Mouse (Mus musculus): ENCODE measurements around the gene Smyd1. TPM values are rescaled to one million over a fixed set of nuclear protein-coding genes. Genes with fewer than 3 reads are reported as not detected.

Smyd1 gene
- 0.05 and 0.17 TPM in 2 replicates for polyA plus RNA-seq (2012; rRNA removed)

DNA sequence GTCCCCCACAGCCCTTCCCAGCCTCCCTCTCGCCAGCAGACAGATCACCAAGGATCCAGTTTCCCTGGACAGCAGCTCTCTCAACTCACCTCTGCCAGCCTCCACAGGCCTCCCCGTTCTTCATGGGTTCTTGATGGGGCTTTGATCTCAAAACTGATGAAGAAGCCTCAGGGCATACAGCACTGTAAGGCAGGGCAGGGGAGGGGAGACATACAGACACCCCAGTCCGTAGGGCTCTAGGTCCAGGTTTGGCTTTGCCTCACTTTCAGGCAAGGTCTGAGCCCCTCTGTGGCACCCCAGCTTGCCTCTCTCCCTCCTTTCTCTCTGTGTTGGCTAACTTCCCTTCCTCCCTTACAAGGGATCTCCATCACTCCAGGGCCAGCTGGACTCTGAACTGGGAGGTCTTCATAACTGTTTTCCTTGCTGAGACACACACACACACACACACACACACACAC, at the start of gene Smyd1:
Gene Smyd1, minus strand, starts transcription at position 408 of the 458 bp plus-strand sequence.
- no peak for DNase-seq (ENCODE audit: low read depth, low spot score)
- 78% methylated on average over 3 of the region's 3 CpGs for WGBS

DNA sequence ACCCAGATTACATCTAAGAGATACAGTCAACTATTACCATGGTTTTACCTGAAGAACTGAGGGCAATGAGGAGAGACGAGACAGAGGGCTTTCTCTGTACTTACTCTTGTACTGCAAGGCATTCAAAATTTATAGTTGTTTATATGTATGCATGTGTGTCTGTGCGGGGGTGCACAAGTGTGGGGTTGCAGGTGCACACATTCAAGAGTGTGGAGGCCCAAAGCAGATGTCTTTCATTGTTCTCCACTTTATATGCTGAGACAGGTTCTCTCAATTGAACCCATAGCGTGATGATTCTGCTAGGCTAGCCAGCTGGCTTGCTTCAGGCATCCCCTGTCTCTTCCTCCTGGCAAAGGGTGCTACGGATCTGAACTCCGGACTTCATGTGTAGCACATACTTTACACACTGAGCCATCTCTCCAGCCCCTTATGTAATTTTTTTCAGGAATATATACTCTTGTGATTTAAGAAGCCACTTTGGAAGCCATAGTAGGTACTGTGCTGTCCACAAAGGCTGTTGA, 49.1 kb upstream of the Smyd1 start:
- 81% methylated on average over 5 of the region's 5 CpGs for WGBS
- DNase-seq (ENCODE audit: low read depth, low spot score): no peak

DNA sequence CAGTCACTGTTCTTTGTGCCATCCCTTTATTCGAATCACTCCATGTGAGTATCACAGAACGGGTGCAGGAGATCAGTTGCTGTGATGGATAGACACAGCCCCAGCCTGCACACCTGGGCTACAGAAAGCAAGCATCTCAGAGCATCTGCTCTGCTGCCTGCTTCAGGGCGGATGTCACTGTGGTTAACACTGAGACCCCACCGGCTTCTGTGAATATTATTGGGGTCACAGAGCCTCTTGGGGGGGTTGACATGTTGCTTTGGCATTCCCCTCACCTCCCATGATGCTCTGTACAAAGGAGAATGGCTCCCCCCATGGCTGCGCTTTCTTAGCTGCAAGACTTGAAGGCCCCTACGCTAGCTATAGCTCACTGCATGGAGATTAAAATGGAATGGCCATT, 47.4 kb upstream of the Smyd1 start:
- DNase-seq (ENCODE audit: low read depth, low spot score): no peak
- 91% methylated on average over 6 of the region's 6 CpGs for WGBS

DNA sequence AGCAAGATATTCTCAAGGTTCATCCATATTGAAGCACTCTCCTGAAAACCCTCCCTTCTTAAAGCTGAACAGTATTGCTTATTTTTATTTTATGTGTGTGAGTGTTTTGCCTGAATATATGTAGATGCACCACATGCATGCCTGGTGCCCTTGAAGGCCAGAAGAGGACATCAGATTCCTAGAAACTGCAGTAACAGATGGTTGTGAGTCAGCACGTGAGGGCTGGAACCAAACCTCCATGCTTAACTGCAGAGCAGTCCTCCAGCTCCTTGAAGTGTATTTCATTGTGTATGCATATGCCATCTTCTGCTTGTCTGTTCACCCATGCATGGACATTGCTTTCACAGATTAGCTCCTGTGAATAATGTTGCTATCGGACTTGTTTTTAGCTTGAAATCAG, 42.0 kb upstream of the Smyd1 start:
- WGBS: 80% methylated on average over 2 of the region's 2 CpGs
- no peak for DNase-seq (ENCODE audit: low read depth, low spot score)

DNA sequence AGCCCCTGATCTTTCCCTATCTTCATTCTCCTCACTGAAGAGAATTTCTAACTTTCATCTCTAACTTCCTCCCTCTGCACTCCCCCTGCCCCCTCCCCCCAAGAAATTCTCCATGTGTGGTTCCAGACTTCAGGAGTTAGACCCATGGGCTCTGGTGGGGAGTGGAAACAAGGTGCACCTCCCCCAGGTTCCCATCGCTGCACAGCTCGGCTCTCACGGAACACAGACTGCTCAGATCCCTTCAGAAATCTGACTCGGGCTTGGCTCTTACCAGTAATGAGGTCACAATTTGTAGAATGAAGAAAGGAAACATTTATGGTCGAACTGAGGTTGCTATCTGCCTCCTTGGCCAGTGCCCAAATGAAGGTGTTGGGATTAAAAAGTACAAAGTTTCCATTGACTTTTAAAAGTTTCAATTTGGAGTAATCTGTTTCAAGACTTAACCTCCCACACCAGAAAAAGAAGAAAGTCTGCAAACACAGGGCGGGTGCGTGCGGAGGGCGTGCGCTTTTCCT, 39.2 kb upstream of the Smyd1 start:
- 55% methylated on average over 10 of the region's 10 CpGs for WGBS
- no peak for DNase-seq (ENCODE audit: low read depth, low spot score)

DNA sequence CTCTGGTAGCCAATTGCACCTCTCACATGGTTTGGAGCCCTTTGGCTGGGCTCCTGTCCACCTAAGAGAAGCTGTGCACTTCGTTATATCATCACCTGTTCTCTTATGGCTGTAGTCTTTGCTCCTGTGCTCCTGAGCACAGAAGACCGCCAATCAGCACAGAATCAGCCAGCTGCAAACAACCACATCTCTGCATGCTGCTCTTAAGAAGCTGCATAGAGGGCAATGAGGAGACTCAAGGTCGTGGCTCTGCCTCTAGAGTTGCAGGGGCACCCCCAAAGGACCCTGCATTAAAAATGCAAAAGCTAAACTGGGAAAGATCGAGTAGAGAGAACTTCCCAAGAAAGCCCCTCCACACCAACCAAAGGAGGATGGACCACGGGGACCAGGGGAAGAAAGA, 38.7 kb upstream of the Smyd1 start:
- 58% methylated on average over 5 of the region's 5 CpGs for WGBS
- DNase-seq (ENCODE audit: low read depth, low spot score): no peak

DNA sequence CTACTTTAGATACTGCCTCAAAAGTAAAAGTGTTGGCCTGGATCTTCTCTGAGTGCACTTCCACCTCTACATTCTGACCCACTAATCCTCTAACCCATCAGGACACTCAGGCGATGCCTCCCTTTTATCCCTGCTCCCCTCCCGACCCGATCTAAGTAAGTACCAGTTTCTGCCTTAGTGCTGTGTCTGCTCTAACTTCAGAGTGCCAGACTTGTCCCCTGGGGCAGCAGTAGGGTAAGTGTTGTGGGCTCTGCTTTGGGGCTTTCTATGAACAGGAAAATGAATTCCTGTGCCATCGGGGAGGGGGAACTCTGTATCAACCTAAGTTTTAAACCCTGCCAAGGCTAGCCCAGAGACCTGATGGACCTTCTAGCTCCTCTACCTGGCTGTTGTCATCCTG, 38.2 kb upstream of the Smyd1 start:
- WGBS: 84% methylated on average over 4 of the region's 4 CpGs

DNA sequence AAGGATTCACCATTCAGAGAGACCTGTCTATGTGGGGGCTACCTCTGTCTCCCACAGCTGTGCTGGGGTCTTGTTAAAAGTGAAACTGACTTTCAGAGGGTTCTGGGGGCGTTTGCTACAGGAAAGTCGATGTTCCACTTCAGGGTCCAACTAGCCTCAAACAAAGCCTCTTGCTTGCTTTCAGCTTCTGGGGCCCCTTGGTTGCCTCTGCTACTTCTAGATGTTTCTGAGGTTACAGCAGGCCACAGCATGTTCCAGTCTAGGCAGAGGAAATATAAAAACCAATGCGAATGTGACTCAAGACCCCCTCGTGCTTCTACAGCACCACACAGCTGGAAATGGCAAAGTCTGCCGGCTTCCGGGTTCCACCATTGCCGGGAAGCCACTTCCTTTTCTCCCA, 35.5 kb upstream of the Smyd1 start:
- DNase-seq (ENCODE audit: low read depth, low spot score): no peak
- 86% methylated on average over 7 of the region's 7 CpGs for WGBS

More for the DNA sequence above, 38.2 kb upstream of the Smyd1 start:
- no peak for DNase-seq (ENCODE audit: low read depth, low spot score)

DNA sequence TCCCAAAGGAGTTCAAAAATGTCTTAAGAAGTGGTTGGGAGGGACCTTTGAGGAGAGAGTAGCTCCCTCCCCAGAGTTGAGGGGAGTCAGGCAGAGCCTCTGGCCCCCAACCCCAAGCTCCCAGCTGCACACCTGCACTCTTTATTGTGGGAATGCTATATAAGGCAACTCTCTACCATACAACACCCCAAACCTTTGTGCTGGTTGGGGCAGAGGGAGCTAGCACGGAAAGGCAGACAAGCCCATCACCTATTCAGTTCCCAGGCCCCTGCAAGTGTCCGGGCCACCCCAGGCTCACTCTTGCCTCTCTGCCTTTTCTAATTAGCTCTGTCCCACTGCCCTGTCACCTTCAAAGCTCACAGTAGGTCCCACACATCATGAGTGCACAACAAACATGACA, 31.7 kb upstream of the Smyd1 start:
- no peak for DNase-seq (ENCODE audit: low read depth, low spot score)
- WGBS: 70% methylated on average over 2 of the region's 2 CpGs

DNA sequence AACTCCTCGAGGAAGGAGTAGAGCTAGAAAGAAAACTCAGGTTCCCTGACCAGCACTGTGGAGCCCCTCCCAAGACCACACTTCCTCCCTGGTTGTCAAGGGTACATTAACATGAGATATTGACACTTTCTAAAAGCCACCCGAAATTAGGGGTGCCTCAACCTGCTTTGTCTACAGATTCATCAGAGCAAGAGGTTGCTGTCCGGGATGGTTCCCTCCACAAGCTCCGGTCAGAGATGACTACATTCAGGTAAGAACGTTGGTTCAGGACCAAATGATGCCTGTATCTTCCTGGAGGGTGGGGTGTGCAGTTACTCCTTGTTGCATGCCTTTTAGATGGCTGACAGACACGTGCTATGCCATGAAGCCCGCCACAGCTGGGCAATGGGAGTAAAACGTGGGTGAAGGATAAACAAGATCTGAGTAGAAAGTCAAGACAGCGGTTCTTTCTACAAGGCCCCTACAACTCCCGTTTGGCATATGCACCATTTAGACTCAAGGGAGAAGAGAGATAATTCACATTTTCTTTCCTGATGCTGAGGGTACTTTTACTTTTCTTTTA, 30.9 kb upstream of the Smyd1 start:
- WGBS: 72% methylated on average over 10 of the region's 10 CpGs
- no peak for DNase-seq (ENCODE audit: low read depth, low spot score)

DNA sequence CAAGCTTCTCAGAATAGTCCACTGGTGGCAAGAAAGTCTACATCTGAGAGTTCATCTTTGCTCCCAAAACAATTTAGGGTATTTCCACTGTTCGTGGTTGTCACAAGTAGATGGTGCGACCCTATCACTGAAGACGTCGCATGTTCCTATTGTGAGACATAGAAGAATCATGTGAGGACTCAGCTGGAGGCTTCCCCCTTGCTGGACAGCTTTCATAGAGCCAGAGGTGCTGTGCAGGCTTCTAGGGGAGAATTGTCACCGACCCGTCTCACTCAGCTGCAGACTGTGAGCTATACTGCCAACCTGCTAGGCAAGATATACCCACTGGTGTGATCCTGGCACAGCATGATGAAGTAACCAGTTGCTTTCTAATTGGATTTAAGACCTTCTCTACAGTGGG, 30.2 kb upstream of the Smyd1 start:
- WGBS: 91% methylated on average over 6 of the region's 6 CpGs
- no peak for DNase-seq (ENCODE audit: low read depth, low spot score)

DNA sequence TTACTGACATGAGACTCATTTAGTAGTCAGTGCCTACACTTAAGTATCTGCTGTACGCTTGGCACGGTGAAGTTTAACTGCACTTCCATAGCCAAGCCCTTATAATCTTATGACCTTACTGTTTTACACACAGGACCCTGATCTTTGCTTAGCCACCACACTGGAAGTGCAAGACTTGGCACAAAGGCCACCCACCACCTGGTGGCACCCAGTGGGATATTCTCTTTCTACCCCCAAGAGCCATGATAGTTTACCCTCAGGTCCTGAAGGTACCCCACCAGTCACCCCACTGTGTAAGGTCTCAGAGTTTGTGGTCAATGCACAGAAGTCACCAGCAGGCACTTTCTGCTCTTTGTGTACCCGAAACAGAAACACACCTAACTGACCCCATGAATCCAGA, 29.2 kb upstream of the Smyd1 start:
- DNase-seq (ENCODE audit: low read depth, low spot score): no peak
- WGBS: 79% methylated on average over 3 of the region's 3 CpGs

DNA sequence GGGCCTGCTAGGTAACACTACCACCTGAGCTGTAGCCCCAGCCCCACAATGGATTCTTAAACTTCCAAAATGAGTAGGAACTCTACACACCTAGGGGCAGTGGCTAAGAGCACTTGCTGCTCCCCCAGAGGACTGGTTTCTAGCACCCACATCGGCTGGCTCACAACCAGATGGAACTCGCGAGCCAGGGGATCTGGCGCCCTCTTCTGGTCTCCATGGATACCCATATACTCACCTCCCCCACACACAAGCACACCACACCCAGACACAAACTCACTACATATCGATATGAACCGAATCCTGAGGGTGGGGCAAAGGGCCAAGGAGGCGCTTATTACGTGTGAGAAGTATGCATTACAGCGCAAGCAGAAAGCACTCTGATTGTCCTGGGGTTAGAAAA, 26.0 kb upstream of the Smyd1 start:
- 91% methylated on average over 9 of the region's 9 CpGs for WGBS
- DNase-seq (ENCODE audit: low read depth, low spot score): no peak

DNA sequence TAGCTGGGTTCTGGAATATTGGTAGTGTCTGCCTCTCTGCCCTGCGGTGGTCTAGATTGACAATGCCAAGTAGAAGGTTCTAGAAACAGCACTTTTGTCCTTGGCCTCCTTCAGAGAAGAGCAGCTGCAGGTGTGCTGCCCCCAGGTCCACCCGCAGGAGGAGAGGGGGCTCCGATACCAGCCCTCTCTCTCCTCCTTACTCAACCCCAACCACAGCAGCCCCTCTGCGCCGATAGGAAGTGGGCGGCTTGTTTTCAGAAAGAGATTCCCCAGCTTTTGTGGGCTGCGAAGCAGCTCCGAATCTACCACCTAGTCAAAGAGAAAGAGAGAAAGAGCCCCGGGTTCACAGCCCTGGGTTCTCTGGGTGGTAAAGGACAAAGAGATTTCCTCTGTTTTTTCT, 19.1 kb upstream of the Smyd1 start:
- DNase-seq (ENCODE audit: low read depth, low spot score): no peak

DNA sequence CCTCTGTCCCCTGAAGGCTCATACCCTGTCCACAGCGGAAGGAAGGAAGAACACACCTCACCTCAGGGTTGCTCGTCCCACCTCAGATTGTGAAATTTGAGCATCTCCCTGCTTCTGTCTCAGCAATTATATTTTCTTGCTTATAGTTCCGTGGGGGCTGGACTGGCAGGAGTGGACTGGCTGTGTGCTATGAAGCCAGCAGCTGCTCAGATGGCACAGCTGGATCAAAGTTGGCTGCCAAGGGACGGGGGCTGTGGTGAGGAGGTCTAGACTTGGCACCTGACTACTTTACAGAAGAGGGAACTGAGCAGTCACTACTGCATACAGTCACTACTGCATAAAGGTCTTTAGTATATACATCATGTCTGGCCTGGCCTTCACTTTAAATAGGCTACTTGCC, 17.3 kb upstream of the Smyd1 start:
- WGBS: 78% methylated on average over 4 of the region's 4 CpGs

More for the DNA sequence above, 19.1 kb upstream of the Smyd1 start:
- 85% methylated on average over 9 of the region's 9 CpGs for WGBS

DNA sequence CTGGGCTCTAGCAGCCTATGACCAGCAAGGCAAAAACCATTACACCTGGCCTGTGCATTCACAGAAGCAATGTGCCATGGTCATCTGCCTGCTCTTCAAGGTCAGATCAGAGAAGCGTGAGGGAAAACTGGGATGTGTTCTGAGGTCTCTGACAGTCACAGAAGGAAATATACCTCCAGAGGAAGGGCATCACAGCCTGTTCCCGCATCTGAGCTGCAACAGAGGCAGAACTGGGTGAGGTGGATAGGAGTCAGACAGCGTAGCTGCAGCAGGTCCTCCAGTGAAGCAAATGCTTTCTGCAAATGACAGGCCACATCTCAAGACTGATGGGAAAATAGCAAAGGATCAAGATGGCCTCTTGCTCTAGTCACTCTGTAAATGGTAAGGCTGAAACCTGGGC, 16.9 kb upstream of the Smyd1 start:
- WGBS: 72% methylated on average over 3 of the region's 3 CpGs
- no peak for DNase-seq (ENCODE audit: low read depth, low spot score)

More for the DNA sequence above, 17.3 kb upstream of the Smyd1 start:
- no peak for DNase-seq (ENCODE audit: low read depth, low spot score)

DNA sequence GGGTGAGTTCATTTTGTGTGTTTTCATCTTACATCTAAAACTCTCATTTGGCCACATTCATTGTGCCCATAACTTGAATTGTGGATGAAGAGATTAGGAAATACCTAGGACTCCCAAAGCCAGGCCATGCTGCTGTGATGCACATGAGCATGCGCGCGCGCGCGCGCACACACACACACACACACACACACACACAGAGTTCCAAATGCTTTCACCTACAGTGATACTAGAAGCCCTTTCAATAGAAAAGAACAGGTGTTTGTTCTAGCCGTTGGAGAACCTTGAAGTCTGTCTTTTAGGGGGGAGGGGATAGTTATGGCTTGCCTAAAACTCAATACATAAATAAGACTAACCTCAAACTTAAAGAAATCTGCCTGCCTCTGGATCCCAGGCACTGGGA, 15.6 kb upstream of the Smyd1 start:
- 92% methylated on average over 8 of the region's 8 CpGs for WGBS
- DNase-seq (ENCODE audit: low read depth, low spot score): no peak

DNA sequence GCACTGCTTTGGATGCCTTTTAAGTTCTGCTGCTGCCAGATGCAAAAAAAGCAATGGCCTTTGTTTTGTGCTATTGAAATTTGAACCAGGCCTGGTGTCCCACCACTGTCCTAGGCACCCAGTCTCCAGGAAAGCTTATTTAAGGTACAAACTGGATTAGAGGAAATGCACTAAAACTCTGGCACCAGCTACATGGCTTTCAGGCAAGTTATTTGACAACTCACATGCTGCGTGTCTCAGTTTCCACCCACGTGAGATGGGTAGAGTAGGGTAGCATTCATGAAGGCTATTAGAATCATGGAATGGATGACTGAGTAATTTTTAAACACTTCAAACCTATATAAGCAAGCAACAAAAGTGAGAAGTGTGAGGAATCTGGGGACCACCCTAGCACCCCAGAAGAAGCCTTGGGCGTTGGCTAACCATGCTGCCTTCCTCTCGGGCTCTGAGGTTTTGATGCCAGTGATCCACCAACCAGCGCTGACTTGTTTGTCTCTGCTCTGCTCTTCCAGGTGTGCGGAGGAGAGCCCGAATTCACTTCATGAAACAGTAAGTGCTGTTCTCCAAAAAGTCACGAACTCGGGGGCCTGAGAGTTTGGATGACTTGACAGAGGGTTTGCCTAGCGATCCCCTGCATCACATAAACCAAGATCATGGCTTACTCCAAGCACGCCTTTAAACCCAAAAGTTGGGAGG, 11.7 kb upstream of the Smyd1 start:
- WGBS: 90% methylated on average over 11 of the region's 11 CpGs
- no peak for DNase-seq (ENCODE audit: low read depth, low spot score)

DNA sequence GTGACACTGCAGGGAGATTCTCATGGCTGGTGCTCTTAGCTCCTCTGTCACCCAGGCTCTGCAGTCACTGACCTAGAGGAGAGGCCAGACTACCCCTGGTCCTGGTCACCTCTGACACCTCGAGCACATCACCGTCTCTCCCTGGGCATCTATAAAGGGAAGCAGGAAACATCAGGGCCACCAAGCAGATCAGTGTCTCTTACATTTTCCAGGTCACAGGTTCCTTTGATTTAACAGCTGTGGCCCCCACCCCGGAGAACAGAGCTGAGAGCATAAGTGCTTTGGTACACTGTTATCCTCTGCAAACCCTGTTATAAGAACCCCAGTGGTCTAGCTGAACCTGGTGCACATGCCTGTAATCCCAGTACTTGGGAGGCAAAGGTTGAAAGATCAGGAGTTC, 11.0 kb upstream of the Smyd1 start:
- 75% methylated on average over 3 of the region's 3 CpGs for WGBS
- no peak for DNase-seq (ENCODE audit: low read depth, low spot score)

DNA sequence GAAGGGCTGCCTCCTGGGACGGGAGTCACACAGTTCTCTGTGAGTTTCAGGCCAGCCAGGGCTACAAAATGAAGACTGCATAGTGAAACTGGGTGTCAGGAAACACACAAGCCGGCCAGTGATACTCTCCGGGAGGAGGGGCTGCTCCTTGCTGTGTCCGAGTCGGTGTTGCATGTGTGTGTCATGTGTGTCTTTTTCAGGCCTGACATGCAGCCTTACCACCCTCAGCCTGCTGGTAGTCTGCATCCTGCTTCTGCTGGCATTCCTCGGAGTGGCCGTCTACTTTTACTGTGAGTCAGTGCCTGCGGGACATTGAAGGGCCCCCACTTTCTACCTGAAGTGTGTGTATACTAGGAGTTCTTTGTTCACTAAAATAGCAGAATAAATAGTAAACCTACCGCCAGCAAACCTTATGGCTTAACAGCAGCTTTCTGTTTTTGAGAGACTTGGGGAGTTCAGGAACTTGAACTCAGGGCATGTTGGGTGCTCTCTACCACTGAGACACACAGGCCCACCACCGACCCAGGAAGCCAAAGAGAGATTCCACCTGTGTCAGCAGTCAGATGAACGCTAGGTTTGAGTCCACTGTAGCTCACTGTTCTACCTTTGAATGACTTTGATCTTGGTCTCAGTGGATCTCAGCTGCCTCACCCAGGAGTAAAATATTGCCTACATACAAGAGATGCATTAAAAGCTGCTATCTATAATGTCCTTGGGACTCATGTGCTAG, 10.4 kb upstream of the Smyd1 start:
- WGBS: 70% methylated on average over 11 of the region's 11 CpGs

More for the DNA sequence above, 10.4 kb upstream of the Smyd1 start:
- no peak for DNase-seq (ENCODE audit: low read depth, low spot score)

All from large intestine, adult 2 months (tissue).